Mouse (Mus musculus) mouse embryonic stem cell (cell line): ENCODE measurements around the gene Adamts12.

Source experiments
- in situ Hi-C, 2 experiments: fragments of 300-500 bp; cut with MboI; formaldehyde crosslinking; loops; 1 replicate in 1 of 2; 3 replicates in 1 of 2; pipeline ENCODE4 v1.14.3; 2019 to 2020; ENCODE audit warnings: low sequenced_read_pairs in 2 of 2, low pct_unique_long_range_greater_than_20kb in 1 of 2, mixed read lengths in 1 of 2; ENCODE audit not compliant: unreplicated experiment in 1 of 2

Gene Adamts12

DNA sequence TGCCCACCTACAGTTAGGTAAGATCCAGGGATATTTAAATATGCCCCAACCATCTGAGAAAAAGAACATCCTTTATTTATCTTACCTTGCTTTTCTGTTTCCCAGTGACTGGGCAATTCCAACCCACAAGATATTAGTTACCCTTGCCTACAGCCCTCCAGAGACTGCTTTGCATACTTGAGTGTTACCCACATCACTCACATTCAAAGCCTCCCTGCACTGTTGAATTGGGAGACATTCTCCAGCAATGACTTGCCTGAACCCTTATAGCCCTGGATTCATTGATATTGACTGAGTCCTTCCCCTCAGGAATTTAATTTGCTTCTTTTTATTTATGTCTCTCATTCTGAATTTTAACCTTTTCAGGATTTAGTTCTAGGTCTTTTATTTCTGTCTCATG is 53.8 kb downstream of the Adamts12 start:
- in situ Hi-C loops, result no loop called here

DNA sequence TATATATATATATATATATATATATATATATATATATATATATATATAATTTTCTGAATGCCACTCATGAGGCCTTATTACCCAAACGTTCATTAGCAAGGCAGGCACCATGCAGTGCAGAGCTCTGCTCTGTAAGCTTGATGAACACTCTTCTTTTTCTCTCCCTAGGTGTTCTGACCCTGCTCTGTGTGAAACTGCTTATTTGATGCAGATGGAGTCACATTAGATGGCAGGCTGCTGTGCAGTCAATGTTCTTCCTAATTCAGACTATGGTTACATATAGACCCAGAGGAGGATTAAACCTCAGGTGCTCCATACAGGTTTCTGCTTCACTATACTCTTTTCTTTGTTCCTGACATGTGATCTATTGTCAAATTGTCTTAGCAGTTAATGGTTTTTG is 57.1 kb downstream of the Adamts12 start:
- in situ Hi-C loops, result no loop called here

- in situ Hi-C loops, result no loop called here
Measured at GRCm38 (mm10) chr15:11125361-11125760, 60.8 kb downstream of the Adamts12 start.

DNA sequence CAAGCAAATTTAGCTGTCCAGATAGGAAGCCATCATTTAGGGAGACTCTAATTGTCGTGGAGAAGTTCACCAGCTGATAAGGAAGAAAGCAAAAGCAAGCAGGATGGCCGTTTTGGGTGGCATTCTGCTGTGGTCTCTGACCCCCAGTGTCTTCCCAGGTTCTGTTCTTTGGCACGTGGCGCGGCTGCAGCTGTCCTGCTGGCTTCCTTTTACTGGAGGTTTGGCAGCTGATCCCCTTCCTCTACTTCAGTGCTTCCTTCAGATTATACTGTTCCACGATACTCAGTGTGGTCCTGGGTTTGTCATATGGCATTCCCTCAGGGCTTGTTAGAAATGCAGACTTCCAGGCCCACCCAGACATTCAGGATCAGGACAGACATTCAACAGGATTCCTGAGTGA is 63.9 kb downstream of the Adamts12 start:
- in situ Hi-C loops, result no loop called here

- in situ Hi-C loops, result no loop called here
Measured at GRCm38 (mm10) chr15:11132586-11133558, 68.3 kb downstream of the Adamts12 start.

DNA sequence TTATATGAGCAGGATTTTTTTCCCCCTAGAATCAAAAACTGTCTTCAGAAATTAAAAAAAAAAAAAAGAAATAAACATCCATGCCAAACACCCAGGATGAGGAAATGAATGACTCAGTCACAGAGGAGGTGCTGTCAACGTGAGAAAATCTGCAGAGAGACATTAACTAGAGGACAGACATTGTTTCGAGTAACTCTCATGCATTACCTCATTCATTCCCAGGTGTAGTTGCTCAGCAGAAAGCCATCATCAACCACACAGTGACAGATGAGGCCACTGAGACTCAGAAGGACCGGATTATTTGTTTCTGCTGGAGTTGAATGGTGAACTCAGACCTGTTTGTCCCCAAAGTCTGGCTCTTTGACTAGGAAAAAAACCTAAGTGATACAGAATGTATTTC is 81.0 kb downstream of the Adamts12 start:
- in situ Hi-C loops, result no loop called here

DNA sequence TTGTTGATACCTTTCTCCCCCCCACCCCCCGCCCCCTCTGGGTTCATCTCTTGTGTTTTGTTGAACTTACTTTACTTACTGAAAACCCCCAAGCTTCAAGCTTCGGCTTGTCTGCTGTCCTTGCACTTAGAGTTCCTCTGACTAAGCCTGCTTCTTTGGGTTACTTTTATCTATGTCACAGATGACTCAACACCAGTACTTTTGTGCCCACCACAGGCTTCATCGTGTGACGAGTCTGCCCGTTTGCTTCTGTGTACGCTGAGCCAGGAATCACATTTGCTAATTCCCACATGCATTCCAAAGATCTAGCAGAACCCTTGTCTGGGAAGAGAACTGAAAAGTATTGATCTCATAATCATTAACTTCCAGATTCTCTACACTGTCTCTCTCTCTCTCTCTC is 94.8 kb downstream of the Adamts12 start:
- in situ Hi-C loops, result no loop called here

- in situ Hi-C loops, result no loop called here
Measured at GRCm38 (mm10) chr15:11160759-11161158, 96.2 kb downstream of the Adamts12 start.

GRCm38 (mm10) chr15:11165883-11166282 is 101.3 kb downstream of the Adamts12 start:
- in situ Hi-C loops, result no loop called here

GRCm38 (mm10) chr15:11173884-11174470 is 109.4 kb downstream of the Adamts12 start:
- in situ Hi-C loops, result no loop called here

DNA sequence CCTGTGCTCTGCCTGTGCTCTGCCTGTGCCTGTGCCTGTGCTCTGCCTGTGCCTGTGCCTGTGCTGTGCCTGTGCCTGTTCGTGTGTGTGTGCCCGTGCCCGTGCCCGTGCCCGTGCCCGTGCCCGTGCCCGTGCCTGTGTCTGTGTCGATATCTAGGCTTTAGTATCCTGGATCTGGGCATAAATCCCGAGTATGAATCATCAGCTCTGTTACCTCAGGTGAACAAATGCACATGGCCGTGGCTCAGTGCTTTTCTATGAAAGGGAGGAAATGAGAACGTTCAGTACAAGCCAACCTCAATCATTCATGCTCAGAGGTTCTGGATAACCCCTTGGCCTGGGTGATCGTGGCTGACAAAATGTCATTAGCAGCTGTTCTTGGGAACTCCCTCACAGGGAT is 110.3 kb downstream of the Adamts12 start:
- in situ Hi-C loops, result no loop called here

GRCm38 (mm10) chr15:11177448-11177847 is 112.9 kb downstream of the Adamts12 start:
- in situ Hi-C loops, result no loop called here

- in situ Hi-C loops, result no loop called here
Measured at GRCm38 (mm10) chr15:11179751-11180169, 115.2 kb downstream of the Adamts12 start.

DNA sequence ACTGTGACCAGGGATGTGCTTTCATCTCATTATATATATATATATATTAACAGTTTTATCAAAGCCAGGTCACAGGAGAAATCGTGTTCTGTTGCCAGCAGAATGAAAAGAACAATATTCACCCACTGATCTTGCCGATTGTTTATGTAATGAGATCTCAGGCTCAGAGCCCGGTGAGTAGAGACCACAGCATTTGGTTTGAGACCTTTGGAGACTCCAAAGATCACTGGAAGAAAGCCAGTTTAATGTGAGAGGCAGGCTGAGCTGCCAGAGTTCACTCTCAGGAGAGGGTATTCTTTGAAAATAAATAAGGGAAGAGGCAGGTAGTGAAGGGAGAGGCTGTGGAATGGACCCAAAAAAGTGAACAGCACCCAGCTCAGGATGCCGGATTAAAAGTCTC is 122.1 kb downstream of the Adamts12 start:
- in situ Hi-C loops, result no loop called here

GRCm38 (mm10) chr15:11190447-11190846 is 125.9 kb downstream of the Adamts12 start:
- in situ Hi-C loops, result no loop called here

DNA sequence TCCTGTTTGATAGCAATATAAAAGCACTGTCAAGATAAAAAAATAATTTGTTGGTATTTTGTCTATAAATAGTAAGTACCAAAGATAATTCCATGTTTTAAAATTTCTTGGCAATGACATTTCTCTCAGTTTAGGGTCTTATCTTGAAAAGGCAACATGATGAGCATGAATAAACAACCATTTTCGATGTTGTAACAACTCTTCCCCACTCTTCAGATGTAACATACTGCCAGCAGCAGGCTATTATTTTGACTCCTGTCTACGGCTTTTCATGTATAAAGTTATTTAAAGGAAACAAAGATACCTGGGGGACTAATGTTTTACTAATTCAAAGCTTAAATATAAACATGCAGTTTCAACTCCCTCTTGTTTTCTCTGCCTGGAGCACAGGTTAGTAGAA is 128.2 kb downstream of the Adamts12 start:
- in situ Hi-C loops, result no loop called here

GRCm38 (mm10) chr15:11197051-11197450 is 132.5 kb downstream of the Adamts12 start:
- in situ Hi-C loops, result no loop called here

DNA sequence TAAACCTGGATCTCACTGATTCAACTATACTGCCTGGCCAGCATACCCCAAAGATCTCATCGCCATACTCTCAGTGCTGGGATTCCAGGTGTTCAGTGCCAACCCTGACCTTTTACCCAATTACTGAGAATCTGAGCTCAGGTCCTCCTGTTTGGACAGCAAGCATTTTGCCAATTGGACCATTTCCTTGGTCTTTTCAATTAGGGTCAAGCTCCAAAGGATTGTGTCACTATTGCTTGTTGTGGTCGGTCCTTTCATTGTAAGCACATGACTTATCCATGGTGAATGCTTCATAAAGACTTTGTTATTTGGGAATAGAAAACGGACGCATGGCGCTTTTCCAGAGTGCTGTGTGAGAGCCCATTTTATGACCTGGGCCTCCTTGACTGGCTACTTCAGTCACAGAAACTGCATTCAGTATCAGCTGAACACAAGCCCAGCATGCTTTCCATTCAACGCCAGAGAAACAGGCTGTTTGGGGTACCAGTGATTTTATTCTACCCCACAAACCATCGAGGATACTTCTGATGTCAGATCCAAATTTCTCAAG is 133.7 kb downstream of the Adamts12 start:
- in situ Hi-C loops, result no loop called here

DNA sequence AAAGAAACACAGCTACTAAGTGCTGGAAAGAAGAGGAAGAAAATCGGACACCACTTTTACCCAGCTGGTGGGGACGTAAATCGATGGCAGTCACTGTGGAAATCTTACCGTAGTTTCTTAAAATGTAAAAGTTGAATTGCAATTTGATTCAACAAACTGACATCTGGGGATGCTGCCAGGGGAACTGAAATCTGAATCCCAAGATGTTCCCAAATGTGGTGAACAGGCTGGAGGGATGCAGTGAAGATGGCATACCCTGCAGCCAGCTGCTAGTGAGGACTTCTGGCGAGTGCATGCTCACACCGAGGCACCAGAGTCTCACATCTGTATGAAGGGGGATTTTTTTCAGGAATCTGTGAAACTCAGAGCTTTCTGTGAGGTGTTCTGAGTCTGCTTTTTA is 138.5 kb downstream of the Adamts12 start:
- in situ Hi-C loops, result no loop called here

GRCm38 (mm10) chr15:11204934-11205333 is 140.3 kb downstream of the Adamts12 start:
- in situ Hi-C loops, result no loop called here
